Mouse (Mus musculus): ENCODE results near the gene Sap30.
"Not testable (repeated sequence)": the region's sequence is repeated elsewhere in the genome, so short reads cannot be mapped to it uniquely, and the experiment has no call there.

Sap30 gene

DNA sequence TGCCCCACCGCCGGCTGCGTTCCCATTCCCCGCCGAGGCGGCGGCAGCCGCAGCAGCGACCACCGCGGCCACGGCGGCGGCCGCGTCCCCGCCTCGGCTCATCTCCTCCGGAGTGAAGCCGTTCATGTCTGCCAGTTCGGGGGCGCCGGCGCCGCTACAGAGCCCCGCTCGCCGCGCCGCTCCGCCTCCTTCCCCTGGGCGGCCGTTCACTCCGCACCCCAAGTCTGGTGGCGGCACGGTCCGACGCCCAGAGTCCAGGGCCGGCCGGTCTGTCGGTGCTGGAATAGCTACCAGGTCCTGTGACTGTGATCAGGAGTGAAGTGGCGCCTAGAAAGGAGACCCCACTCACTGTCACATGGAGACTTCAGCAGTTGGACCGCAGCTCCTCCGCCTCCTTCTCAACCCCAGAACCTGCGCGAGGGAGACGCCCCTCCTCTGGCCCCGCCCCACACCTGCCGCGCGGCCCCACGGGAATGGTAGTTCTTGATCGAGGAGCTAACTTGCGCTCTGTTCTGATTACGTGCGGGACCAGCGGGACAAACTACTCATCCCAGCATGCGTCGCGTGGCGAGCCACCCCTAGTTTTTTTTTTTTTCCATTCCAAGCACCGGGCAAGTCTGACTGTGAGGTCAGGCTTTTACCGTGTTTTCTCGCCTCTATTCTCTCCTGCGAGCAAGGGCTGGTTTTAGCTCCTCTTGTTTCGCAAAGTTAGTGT is at the start of gene Sap30:
TSS of gene Sap30 (minus strand) at position 420 of the 715 bp plus-strand sequence.
- peak; percentile 98 for DNase-seq (ENCODE audit: low read depth)

DNA sequence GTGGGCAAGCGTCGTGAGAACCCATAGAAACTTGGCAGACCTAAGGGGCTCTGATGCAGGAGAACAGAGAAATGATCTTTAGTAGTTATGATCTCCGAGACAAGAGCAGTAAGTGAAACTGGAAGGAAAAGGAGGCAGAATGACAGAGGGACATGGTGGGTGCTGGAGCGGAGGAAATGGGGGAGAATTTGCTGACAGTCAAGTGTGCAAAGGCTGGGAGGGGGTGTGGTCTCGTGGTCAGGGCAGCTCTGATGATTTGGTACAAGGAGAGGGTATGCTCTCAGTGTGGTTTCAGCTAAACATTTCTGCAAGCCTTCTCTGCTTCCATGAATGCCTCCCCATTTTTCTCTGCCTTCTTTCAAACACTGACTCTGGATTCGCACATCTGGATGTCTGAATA is 48.5 kb upstream of the Sap30 start:
- no peak for DNase-seq (ENCODE audit: low read depth)

GRCm38 (mm10) chr8:57534495-57534894 is 46.8 kb upstream of the Sap30 start:
- DNase-seq (ENCODE audit: low read depth), result no peak

DNA sequence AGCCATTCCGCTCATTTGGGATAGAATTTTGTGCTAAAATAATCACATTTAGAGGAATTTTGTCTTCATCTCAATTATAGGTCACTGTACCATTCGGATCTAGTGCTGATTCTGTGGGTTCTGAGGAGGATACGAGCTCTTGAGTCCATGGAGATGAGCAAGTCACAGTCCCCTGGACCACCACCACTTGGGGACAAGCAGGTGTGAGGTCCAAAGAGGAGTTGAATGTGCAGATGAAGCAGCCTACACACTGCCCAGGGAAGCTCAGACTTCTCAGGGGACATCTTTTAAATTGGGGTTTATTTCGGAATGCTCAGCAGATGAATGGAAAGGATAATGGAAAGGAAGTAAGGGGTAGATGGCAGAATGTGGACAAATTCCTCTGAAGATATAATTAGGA is 45.4 kb upstream of the Sap30 start:
- no peak for DNase-seq (ENCODE audit: low read depth)

DNA sequence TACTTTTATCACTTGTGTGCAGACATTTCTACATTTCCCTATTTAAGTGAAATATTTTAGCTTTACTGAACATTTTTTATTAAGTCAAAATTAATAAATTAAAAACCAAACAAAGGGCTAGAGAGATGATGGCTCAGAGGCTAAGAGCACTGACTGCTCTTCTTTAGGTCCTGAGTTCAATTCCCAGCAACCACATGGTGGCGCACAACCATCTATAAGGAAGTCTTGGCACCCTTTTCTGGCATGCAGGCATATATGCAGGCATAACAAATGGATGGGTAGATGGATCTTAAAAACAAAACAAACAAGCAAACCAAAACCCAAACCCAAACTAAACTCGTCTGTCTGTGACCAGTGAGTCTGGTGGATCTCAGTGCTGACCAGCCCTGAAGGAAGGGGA is 44.6 kb upstream of the Sap30 start:
- no peak for DNase-seq (ENCODE audit: low read depth)

- peak; percentile 91 for DNase-seq (ENCODE audit: low read depth)
Measured at GRCm38 (mm10) chr8:57530666-57531349, 43.1 kb upstream of the Sap30 start.

- DNase-seq (ENCODE audit: low read depth), result no peak
Measured at GRCm38 (mm10) chr8:57530238-57530637, 42.6 kb upstream of the Sap30 start.

DNA sequence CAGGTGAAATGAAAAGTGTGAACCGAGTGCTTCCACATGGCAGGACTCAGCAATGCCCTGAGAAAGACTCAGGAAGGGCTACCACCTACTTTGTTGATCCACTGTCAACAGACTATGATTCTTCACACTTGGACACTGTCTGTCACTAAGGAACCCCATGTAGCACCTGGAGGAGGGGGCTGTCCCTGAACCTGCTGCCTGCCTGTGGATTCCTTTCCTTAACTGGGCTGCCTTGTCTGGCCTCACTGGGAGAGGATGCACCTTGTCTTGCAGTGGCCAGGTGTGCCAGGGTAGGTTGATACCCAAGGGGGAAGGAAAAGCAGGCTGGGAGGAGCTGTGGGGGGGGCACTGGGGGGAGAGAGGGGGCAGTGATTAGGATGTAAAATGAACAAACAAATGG is 40.4 kb upstream of the Sap30 start:
- no peak for DNase-seq (ENCODE audit: low read depth)

DNA sequence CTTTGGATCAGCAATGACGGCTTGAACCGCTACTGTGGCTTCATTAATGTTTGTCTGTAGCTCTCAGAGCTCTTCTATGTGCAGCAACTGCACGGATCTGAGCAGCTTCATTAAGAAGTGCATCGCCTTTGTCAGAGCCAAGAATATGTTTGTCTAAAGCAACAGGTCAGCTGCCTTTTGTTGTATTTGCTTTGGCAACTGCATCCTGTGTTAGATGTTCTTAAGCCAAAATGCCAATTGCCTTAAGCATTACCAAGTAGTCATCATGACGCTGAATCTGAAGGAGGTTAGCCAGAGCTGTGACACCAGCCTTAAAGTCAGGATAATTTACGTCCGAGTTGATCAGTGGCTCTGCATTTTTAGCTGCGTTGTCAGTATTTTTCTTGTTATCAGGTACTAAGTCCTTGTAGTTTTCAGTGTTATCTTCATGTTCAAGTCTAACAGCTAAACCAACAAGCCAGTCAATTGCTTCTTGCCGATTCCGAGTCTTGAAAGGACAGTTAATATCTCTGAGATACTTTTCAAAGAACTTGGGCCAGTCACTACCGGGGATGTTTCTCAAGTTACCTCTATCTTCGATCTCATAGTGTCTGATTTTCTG is 32.6 kb upstream of the Sap30 start:
- no peak for DNase-seq (ENCODE audit: low read depth)

- no peak for DNase-seq (ENCODE audit: low read depth)
Measured at GRCm38 (mm10) chr8:57517723-57518122, 30.1 kb upstream of the Sap30 start.

DNA sequence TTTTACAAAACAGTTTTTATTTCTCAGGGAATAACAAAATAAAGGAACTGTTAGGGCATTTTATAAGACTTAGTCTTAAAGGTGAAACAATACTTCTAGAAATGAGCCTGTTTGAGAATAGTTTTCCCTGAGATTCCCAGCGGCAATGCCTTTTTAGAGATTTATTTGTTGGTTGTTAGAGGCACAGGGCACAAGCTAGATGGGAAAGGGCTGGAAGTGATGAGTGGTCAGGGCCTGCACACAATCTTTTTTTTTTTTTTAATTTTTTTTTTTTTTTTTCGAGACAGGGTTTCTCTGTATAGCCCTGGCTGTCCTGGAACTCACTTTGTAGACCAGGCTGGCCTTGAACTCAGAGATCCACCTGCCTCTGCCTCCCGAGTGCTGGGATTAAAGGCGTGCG is 29.0 kb upstream of the Sap30 start:
- DNase-seq (ENCODE audit: low read depth), result not testable (repeated sequence)

DNA sequence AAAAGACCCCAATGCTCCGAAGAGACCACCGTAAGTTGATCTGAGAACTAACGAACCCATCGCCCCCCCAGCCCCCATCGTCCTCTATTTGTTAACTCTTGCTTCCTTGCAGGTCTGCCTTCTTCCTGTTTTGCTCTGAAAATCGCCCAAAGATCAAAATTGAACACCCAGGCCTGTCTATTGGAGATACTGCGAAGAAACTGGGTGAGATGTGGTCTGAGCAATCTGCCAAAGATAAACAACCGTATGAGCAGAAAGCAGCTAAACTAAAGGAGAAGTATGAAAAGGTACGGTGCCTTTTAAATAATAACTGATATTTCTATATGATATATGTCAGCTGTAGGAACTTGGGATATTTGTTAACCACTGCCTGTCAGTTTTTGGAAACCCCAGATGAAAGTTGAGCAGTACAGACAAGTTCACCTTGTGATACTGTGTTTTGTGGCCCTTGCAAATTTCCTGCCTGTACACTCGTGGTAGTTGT is 25.6 kb upstream of the Sap30 start:
- DNase-seq (ENCODE audit: low read depth), result peak; percentile 50

- DNase-seq (ENCODE audit: low read depth), result peak; percentile 60
Measured at GRCm38 (mm10) chr8:57512141-57513056, 24.7 kb upstream of the Sap30 start.

GRCm38 (mm10) chr8:57511316-57512118 is 23.9 kb upstream of the Sap30 start, which contains the start of gene Hmgb2:
Gene Hmgb2, plus strand, starts transcription at chr8:57511907.
- DNase-seq (ENCODE audit: low read depth), result peak; percentile 99

GRCm38 (mm10) chr8:57510791-57511315 is 23.2 kb upstream of the Sap30 start:
- DNase-seq (ENCODE audit: low read depth), result peak; percentile 60

DNA sequence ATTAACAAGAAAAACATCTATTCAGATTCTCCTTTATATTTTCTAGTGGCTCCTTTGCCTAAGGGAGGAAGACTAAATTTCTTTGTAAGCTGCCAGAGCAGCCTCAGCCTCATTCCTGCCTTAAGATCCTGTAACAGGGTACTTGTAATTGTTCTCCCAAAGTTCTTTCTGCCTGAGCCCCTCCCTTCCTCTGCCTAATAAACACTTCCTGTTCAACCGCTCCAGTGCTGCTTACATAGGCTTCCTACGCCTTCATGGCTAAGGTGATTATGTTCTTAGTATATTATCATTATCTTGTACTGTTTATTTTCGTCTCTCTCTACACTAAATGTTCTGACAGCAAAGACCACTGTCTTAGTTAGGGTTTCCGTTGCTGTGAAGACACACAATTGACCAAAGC is 21.0 kb upstream of the Sap30 start:
- no peak for DNase-seq (ENCODE audit: low read depth)

- DNase-seq (ENCODE audit: low read depth), result no peak
Measured at GRCm38 (mm10) chr8:57507556-57508063, 19.9 kb upstream of the Sap30 start.

DNA sequence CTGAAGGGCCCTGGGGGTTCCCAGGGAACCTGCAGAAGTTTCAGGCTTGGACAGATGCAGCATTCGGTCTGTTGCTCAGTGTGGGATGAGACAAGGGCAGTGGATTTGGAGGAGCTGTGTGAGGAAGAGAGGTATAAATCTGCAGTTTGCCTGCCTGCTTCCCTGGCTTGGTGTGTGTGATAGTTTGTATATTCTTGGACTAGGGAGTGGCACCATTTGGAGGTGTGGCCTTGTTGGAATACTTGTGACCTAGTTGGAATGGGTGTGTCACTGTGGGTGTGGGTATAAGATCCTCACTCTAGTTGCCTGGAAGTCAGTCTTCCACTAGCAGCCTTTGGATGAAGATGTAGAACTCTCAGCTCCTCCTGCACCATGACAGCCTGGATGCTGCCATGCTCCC is 17.8 kb upstream of the Sap30 start:
- DNase-seq (ENCODE audit: low read depth), result not testable (repeated sequence)

DNA sequence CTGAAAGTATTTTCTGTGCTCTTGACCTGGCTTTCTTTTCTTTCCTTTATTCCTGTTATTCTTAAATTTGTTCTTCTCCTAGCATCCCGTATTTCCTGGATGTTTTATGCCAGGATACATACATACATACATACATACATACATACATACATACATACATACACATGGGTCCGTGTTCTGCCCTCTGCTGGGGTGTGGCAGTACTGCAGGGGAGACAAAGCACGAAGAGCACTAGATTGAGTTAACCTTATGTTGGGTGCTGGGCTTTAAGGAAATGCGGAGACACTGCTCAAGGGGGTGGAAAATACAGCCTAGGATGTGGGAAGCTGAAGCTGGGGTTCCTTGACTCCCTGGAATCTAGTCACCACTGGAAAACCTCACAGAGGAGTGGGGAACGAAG is 16.0 kb upstream of the Sap30 start:
- DNase-seq (ENCODE audit: low read depth), result peak; percentile 88

DNA sequence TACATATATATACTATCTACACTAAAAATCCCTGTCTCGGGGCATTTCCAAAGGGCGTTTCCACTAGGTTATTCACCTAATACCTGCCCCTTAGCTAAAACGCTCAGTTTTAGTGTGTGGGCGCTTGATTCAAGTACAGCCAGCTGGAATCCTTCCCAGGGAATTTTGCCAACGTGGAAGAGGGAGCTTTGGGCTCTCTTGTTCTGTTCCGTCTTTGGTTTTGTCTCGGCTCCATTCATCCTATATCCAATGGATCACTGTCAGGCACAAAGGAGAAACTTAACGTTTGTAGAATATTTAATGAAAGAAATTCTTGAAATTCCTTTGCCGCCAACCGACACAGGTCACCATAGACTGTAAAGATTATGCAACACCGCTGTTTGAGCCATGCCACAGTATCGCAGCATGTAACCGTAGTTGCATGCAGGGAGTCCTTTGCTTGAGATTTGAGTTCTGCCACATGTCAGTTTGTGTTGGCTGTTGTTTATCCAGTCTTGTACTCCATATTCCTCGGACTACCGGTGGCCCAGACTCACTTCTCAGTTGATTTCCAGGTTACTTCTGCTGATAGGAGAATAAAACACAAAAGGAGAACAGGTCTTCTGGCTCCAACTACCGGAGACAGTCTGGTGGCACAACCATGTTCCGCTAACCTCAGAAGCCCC is 11.3 kb upstream of the Sap30 start:
- no peak for DNase-seq (ENCODE audit: low read depth)
